Mouse (Mus musculus): Measurements from ENCODE around the gene Grk5.
"Not testable (repeated sequence)": the region's sequence is repeated elsewhere in the genome, so short reads cannot be mapped to it uniquely, and the experiment has no call there.

Gene Grk5

DNA sequence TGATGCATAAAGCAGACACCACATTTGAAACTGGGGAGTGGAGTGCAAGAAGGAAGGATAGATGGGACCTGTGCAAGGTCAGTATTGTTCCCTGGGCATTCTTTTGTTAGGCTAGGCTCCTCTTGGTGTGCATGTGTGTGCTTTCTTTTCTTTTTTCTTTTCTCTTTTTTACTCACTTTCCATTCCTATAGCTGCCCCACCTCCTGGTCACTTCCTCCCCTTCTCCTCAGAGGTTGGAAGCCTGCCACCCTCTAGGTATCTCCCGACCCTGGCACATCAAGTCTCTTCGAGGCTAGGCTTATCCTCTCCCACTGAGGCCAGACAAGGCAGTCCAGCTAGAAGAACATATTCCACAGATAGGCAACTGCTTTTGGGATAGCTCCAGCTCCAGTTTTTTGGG is 22.1 kb downstream of the Grk5 start:
- no peak for DNase-seq (ENCODE audit: low spot score)

- DNase-seq (ENCODE audit: low spot score): no peak
Measured at GRCm38 (mm10) chr19:60915236-60915635, 25.7 kb downstream of the Grk5 start.

- no peak for DNase-seq (ENCODE audit: low spot score)
Measured at GRCm38 (mm10) chr19:60915862-60916261, 26.3 kb downstream of the Grk5 start.

- no peak for DNase-seq (ENCODE audit: low spot score)
Measured at GRCm38 (mm10) chr19:60916869-60917570, 27.5 kb downstream of the Grk5 start.

- DNase-seq (ENCODE audit: low spot score): not testable (repeated sequence)
Measured at GRCm38 (mm10) chr19:60924534-60924933, 35.0 kb downstream of the Grk5 start.

DNA sequence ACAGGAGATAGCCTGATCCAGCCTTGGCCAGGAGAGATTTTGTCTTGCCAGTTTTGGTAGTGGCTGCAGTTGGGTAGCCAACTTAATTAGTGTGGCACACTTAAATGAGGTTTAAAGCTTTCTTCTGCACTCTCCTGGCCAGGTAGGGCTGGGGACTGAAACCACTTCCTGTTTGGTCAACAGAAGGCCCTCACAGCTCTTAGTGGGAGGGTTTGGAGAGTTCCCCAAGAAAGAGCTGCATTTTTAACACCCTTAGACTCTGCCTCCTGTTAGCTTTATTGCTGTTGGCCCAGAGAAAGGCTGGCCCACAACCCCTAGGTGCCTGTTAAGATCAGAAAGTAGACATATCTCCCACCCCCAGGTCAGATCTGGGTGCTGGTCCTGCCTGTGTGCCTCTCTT is 45.5 kb downstream of the Grk5 start:
- DNase-seq (ENCODE audit: low spot score): no peak

- DNase-seq (ENCODE audit: low spot score): no peak
Measured at GRCm38 (mm10) chr19:60939954-60940379, 50.4 kb downstream of the Grk5 start.

DNA sequence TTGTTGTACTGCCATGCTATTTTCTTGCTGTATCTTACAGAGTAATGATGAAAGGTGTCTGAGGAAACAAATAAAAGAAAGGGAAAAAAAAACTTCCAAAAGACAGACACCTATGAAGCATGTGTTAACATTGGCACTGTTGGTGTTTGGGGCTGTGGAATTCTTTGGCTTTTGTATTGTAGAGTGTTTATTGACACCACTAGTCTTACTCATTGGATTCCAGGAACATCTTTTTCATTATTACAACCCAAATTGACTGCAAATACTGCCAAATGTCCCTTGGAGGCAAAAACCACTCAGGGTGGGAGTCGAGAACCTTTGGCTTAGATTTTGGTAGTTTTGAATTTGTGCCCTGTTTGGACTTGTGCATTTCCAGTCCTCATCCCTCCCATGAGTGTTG is 51.3 kb downstream of the Grk5 start:
- DNase-seq (ENCODE audit: low spot score): no peak

DNA sequence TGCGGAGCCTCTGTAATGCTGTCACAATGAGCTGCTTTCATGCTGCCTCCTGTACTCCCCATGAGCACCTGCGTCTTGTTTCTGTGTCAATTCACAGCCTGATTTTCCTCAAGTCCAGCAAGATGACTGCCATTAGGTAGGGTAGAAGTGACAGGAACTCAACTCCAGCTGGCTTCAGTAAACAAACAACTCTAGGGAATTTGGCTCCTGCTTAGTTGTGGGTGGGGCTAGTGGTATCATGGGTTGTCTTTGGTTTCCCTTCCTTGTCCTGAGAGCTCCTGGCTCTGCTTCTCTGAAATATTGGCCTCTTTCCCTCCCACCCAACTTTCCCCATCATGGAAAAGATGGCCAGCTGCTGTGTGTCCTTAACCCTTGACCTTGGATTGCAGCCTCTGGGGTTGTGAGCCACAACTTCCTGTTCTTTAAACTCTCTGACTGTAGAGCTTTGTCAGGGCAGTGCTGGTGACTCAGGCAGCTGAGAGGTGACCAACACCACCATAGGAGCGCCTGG is 56.3 kb downstream of the Grk5 start:
- DNase-seq (ENCODE audit: low spot score): peak; percentile 50

DNA sequence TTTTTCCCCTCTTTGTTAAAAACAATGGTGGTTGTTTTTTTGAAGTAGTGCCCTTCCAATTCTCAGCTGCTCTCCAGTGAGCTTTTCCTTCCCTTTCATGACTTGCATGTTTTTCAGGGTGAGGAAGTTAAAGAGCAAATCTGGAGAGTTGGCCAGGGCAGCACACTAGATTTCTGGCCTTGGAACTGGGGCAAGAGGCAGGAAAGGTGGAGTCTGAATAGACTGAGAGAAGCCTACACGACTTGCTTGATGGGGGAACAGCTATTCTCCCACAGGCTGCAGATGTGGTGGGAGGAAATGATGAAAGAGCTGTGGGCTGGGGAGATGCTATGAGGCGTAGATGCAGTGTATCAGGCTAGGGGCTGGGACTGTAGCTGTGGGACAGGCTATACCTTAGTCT is 57.1 kb downstream of the Grk5 start:
- DNase-seq (ENCODE audit: low spot score): no peak

DNA sequence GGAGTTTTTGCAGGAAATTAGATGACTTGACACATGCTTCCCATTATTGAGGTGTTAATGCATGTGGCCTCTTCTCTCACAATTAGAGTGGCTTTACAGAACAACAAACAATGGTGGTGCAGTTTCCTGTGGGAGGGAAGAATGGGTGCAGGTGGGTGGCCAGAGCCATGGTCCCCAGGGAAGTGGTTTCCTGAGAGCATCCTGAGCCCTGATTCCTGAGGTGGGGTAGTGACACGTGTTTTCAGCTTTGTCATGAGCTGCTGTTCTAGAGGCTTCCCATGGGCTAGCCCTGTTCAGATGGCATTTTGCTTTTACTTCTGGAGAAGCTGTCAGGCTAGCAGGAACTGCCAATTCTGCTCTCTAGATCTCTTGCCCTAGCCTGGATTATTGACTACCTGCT is 59.4 kb downstream of the Grk5 start:
- no peak for DNase-seq (ENCODE audit: low spot score)

- DNase-seq (ENCODE audit: low spot score): no peak
Measured at GRCm38 (mm10) chr19:60950056-60950869, 60.7 kb downstream of the Grk5 start.

- DNase-seq (ENCODE audit: low spot score): no peak
Measured at GRCm38 (mm10) chr19:60955131-60955530, 65.6 kb downstream of the Grk5 start.

DNA sequence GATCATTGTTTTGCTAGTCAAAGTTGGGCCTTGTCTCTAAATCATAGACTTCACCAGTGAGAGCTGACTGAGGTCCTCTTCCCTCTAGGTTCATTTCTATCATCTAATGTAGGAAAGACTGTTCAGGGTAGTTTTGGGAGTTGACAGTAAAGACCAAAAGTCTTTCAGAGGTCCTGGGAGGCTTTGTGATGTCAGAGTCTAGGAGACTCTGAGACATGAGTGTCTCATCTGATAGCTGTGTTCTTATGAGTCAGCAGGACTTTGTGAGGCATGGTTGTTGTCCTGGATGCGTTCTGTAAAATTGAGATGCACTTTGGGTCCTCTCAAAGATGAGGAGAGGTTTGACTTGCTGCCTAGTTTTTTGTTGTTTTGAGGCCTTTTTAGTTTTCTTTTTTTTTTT is 66.2 kb downstream of the Grk5 start:
- DNase-seq (ENCODE audit: low spot score): no peak

GRCm38 (mm10) chr19:60956198-60956750 is 66.7 kb downstream of the Grk5 start:
- no peak for DNase-seq (ENCODE audit: low spot score)

- no peak for DNase-seq (ENCODE audit: low spot score)
Measured at GRCm38 (mm10) chr19:60959706-60960230, 70.2 kb downstream of the Grk5 start.

DNA sequence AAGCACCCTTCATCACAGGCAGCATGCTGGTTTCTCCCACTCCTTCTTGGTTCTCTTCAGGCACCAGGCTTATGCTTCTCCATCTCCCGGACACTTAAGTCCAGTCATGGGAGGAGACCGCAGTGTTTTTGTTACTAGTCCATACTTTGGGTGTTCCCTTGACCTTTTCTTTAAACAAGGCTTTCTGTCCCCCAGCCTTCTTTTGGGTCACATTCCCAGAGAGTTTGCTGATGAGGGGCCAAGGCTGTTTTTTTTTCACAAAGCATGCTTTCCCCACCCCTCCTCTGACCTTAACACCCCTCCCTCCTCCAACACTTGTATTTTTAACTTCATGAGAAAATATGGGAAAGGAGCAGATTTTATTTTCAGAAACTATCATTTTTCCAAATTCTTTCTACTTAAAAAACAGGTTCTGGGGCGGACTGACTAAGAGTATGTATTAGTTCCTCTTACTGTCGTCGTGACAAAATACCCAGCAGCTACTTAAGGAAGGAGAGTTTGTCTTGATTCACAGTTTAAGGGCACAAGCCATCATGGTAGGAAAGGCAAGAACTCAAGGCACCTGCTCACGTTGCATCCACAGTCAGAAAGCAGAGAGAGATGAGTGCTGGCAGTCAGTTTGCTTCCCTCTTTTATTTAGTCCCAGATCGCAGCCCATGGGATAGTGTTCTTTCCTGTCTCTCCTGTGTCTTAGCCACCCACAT is 73.0 kb downstream of the Grk5 start:
- no peak for DNase-seq (ENCODE audit: low spot score)

DNA sequence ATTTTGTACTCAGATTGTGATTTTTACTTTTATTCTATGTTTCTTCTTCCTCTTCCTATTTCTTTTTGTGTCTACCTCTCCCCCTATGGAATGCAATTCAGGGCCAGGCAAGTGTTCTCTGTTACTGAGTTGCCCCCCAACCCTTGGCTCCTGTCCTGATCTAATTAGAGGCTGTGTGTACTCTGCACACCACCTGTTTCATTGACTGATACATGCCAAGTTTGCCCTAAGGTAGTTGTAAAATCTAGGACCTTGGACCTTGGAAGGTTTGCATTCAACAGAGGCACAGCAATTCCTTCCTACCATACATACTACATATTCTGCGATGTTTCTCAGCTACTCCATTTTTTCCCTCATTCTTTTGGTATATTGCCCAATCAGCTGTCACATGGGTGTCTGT is 78.4 kb downstream of the Grk5 start:
- no peak for DNase-seq (ENCODE audit: low spot score)

GRCm38 (mm10) chr19:60970406-60970805 is 80.9 kb downstream of the Grk5 start:
- no peak for DNase-seq (ENCODE audit: low spot score)

DNA sequence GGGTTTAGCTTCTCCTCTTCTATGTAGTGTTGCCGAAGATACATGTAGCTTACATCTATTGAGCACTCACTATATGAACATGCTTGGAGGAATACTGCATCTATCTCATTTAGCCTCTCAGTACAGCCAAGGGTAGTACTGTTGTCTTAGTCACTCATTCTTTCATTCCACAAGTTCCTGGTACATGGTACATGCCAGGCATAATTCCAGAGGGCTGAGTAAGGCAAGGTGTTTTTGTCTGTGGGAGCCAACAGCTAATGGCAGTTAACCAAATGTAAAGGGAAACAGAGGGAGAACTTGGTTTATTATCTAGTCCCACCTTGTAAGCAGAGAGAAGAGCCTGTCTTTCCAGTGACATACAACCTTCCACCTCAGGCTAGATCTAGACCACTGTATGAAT is 82.0 kb downstream of the Grk5 start:
- DNase-seq (ENCODE audit: low spot score): no peak

- no peak for DNase-seq (ENCODE audit: low spot score)
Measured at GRCm38 (mm10) chr19:60972281-60973015, 82.9 kb downstream of the Grk5 start.
